Mouse (Mus musculus) frontal cortex, postnatal 14 days (tissue): ENCODE measurements around the gene Ctc1.
"Not testable (repeated sequence)": the region's sequence is repeated elsewhere in the genome, so short reads cannot be mapped to it uniquely, and the experiment has no call there.

Experiments
- DNase-seq, 2 experiments: peaks; one replicate each; pipeline ENCODE4 v3.0.0; 2022; ENCODE audit warnings: low spot score in 2 of 2

Gene Ctc1

DNA sequence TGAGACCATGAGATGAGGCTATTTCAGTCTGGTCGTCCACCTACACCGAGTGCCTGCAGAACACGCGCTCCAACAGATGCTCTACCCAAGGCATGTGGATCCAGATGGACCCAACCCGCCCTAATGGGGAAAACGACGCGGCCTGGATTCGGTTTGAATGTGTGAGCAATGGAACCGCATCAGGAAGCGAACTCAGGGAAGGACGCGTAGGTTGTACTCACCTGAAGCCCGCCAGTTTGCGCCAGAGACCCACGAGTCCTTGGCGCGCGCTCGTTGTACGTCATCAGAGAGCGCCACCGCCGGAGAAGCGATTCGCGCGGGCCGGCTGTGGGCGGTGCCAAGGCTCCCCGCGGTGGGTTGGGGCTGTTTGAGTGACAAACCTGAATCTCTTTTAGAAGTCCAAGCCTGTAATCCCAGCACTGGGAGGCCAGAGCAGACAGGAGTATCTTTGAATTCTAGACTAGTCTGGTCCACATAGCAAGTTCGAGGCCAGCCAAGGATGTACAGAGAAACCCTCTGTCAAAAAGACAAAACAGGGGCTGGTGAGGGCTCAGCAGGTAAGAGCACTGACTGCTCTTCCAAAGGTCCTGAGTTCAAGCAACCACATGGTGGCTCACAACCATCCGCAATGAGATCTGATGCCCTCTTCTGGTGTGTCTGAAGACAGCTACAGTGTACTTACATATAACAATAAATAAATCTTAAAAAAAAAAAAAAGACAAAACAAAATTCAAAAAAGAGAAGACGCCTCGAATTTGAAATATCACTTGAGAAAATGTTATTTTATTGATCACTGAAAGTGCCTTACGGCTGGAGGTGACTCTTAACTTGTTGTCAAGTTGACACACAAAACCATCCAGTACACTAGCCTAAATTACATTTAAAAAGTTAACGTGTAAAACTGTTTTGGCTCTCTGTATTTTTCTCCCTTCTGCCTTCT is 7.3 kb upstream of the Ctc1 start, which contains the start of gene Pfas:
Pfas (minus strand) TSS at position 279 of the 940 bp plus-strand sequence.
- DNase-seq: peak; percentile 87 to 91

DNA sequence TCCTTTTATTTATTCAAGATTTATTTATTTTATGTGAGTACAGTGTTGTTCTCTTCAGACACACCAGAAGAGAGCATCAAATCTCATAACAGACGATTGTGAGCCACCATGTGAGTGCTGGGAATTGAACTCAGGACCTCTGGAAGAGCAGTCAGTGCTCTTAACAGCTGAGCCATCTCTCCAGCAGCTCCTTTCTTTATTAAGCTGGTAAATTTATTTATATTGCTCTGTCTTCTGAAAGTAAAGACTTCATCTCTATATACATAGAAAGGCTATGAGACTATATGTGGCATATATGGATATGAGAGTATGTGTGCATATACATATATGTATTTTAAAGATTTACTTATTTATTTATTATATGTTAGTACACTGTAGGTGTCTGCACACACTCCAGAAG is 6.2 kb upstream of the Ctc1 start:
- DNase-seq: no peak

DNA sequence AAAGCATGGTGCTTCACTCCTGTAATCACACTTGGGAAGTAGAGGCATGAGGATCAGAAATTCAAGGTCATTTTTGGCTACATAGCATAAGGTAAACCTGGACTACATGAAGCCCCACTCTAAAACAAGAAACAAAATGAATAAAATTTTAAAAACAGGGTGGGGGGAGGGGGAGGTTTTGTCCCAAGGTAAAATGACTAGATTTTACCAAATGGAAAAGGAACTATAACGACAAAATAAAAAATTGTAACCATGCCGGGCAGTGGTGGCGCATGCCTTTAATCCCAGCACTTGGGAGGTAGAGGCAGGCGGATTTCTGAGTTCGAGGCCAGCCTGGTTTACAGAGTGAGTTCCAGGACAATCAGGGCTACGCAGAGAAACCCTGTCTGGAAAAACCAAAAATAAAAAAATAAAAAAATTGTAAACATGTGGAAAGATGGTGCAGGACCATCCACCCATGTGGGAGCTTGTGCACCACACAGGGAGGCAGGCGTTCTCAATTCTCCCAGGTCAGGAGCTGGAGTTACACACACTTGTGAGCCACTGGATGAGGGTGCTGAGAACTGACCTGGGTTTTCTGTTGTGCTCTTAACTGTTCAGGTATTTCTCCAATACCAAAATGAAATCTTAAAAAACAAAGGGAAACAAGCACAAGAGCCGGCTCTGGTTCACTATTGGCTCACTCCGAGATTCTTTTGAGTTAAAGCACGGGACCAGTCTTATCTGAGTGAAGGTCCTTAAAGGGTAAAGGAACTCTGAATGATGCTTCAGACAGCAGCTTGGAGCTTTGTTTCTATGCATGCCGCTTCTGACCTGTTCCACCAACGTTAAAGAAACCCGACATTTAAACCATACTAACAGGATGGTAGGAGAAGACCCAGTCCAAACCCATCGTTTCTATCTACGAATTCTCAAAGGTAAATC is 5.0 kb upstream of the Ctc1 start:
- no peak for DNase-seq

DNA sequence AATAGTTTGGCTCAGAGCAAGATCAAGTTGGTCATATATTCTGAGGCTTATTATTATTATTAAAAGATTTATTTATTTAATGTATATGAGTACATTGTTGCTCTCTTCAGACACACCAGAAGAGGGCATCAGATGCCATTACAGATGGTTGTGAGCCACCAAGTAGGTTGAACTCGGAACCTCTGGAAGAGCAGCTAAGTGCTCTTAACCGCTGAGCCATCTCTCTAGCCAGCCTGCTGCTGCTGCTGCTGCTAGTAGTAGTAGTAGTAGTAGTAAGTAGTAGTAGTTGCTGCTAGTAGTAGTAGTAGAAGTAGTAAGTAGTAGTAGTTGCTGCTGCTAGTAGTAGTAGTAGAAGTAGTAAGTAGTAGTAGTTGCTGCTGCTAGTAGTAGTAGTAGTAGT is 4.3 kb upstream of the Ctc1 start:
- DNase-seq: not testable (repeated sequence)

DNA sequence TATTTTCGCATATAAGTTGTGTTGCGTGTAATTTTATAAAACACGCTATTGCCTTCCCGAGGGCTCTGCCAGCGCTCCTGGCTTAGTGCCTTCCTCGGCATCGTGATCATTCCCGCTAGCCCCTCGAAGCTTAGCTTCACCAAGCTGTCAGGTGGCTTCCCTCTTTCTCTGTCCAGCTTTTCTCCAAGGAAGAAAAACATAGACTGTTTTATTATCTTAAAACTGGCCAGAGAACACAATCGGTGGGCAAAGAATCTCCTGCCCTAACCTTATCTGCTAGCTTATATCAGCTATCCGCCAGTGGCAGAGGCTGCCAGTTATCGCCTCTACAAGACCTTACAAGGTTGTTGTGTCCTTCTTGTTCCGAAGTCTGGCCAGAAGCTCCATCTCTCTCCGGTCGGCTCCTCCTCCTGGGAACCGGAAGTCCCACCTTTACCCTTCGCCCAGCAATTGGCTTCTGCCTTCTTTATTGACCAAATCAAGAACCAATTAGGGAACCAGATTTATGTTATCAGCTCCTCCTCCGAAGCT is 3.6 kb upstream of the Ctc1 start:
- peak; percentile 75 to 80 for DNase-seq

DNA sequence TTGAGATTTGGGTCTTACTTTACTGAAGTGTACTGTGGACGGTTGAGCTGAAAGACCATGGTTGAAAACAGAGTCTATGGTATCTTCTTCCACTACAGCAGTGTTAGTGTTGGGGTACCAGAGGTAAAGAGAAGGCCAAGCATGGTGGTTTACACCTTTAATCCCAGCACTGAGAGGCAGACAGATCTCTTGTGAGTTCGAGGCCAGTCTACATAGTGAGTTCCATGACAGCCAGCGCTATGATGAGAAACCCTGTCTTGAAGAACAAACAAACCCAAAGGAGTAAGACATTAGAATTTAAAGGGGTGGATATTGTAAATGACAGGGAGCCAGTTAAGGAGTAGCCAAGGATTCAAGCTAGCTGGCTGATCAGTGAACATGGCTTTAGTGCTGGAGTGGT is 1.0 kb downstream of the Ctc1 start:
- no peak for DNase-seq

DNA sequence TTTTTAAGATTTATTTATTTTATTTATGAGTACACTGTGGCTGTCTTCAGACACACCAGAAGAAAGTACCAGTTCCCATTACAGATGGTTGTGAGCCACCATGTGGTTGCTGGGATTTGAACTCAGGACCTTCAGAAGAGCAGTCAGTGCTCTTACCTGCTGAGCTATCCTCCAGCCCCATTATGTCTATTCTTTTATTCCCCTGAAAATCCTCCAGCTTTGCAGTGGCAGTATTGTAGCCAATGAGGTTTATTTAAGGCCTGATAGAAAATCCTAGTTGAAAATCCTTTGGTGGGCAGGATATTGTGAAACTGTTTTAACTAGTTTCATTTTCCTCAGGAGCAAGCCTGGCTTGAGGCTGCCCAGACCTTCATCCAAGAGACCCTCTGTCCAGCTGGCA is 5.0 kb downstream of the Ctc1 start:
- no peak for DNase-seq

DNA sequence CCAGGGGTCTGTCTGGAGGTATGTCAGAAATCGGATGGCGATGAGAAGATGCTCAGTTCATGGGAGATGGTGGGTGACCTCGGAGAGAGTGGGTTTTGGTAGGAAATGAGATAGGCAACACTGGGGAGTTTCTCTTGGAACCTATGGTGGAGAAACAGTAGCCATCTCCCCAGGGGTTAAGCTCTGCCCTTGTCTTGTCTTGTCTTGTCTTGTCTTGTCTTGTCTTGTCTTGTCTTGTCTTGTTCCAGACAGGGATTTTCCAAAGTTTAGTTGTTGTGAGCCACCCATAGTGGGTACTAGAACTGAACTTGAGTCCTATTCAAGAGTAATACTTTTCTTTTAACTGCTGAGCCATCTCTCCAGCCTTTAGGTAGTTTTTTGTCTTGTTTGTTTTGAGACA is 10.9 kb downstream of the Ctc1 start:
- no peak for DNase-seq

DNA sequence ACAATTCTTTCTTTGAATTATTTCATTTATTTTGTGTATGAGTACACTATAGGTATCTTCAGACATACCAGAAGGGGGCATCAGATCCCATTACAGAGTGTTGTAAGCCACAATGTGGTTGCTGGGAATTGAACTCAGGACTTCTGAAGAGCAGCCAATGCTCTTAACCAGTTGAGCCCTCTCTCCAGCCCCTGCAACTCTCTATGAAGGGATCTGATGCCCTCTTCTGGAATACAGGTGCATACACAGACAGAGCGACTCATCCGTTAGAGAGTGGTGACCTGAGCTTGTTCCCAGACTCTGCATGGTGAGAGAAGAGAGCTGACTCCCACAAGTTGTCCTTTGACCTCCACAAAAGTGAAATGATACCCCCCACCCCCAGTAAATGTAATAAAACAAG is 13.1 kb downstream of the Ctc1 start:
- DNase-seq: no peak

DNA sequence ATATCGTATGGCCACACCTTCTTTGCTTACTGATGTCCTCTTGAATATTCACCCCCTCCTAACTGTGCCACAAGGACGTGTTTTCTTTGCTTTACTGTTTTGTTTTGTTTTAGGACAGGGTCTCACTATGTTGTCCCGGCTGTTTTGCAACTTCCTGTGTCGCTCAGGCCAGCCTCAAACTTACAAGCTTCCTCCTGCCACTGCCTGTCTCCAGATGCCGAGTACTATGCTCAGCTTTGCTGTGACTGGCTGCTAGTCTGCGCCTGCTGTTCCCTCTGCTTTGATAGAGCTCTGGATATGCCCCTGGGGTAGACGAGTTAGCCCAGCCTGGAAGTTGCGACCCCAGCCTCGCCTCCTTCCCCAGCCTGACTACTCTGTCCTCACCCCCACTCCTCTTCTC is 17.8 kb downstream of the Ctc1 start:
- DNase-seq: no peak

DNA sequence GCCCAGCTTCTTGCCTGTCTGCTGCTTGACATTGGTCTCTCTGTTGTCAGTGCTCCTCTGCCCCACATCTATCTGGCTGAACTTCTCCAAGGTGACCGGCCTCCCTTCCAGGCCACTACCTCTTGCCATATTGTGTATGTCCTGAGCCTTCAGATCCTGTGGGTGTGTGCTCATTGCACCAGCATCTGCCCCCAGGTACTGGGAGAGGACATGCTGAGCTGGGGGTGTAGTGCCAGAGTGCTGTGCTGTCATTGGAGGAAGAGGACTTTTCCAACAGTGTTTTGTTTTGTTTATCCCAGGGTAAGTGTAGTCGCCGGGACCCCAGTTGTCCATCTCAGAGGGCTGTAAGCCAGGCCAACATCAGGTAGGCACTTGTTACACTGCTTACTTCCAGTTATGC is 18.9 kb downstream of the Ctc1 start:
- no peak for DNase-seq

DNA sequence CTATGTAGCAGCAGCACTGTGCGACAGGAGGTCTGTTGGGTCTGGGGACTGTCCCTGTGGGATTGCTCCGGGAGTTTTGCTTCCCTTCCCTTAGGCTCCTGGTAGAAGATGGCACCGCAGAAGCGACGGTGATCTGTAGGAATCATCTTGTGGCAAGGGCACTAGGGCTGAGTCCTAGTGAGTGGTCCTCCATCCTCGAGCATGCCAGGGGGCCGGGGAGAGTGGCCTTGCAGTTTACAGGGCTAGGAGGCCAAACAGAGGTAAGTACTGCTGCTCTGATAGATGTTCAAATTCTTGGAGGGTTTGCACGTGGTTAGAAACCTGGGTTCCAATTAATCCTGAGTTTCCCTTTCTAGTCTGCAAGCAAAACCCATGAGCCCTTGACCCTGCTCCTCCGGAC is 19.7 kb downstream of the Ctc1 start:
- DNase-seq: no peak

DNA sequence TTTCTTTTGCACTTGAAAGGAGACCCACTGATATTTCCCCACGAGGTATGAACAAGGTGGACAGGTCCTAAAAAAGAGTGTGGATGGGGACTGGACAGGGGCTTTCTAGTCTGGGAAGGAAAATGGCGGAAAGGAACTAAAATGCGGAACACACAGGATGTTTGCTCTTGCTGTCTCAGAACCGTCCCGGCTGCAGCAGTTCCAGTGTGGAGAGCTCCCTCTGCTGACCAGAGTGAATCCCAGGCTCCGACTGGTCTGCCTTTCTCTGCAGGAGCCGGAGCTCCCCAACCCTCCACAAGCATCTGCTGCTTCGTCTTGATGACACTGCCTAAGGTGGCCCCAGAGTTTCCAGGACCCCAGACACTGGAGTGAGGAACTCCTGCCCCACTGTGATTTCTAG is 20.1 kb downstream of the Ctc1 start:
- peak; percentile 83 to 87 for DNase-seq

DNA sequence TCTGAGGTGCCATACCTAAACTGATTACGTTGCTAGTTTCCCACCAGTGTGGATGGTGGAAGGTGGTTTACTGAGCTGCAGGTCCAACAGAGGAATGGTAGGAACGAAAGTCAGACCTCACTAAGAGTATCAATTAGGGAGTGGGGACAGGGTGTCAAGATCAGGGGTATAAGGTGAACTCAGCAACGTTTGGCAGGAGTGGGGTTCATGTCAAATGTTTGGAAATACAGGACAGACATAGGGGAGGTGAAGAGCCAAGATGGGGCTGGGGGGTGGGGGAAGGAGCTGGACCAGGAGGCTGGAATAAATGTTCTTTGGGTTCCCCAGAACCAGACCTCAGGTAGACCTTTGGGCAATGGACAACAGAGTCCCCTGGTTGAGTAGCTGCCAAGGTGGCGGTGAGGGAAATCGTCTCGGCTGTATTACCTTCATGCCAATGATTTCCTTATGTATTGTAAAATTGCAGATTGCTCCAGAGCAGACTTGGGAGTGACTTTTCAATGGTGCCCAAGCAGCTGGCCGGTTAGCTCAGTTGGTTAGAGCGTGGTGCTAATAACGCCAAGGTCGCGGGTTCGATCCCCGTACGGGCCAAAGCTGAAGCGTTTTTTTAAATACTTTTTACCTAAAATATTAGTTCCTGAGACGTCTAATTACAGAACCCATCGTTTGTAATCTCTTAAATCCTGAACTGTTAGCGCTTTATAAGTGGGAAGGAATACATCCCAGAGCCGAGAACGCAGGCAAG is 20.9 kb downstream of the Ctc1 start:
- DNase-seq: peak; percentile 81 to 93

DNA sequence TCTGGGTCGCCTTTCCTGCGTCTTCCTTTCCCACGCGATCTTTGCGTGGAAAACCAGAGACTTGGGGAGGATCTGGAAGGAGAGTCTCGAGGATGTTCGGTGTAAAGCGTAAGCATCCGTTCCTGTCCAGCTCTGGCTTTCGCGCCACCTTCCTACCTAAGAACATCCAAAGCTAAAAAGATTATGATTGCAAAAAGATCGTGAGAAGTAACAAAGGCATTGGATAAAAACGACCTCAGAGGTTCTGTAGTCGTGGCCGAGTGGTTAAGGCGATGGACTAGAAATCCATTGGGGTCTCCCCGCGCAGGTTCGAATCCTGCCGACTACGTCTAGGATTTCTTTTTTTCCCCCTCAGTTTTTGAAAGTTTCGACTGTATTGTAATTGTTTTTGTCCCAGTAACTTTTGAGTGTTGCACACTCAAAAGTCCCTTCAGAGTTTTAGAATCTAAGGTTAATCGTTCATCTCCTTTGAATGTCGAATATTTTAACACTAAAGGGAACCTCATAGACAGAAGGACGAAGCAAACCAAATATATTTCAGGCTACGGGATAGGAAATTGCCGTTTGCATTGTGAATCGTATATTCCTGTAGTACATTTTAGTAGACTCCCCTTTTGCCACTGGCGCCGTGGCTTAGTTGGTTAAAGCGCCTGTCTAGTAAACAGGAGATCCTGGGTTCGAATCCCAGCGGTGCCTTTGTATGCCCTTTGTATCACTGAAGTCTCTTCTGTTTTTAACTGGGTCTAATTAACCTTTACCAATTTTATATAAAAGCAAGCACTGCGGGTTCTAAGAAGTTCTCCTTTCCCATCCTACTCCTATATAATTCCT is 21.7 kb downstream of the Ctc1 start:
- DNase-seq: peak; percentile 62 to 88

DNA sequence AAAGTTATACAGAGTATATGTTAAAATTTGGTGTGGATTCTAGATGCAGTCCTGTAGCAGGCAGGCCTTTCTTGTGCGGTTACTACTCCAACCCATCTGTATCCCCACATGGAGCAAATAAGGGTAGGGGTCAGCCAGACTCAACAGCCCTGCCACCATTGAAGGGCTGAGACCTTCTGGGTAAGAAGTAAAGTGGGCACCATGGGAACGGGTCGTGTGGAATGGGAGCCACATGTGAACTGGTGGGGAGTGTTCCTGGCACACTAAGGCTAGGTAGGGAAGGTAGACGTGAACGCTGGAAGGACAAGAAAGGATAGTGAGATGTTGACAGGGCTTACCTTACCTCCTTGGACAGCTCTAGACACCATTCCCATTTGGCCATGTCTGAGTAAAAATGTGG is 22.5 kb downstream of the Ctc1 start:
- no peak for DNase-seq

DNA sequence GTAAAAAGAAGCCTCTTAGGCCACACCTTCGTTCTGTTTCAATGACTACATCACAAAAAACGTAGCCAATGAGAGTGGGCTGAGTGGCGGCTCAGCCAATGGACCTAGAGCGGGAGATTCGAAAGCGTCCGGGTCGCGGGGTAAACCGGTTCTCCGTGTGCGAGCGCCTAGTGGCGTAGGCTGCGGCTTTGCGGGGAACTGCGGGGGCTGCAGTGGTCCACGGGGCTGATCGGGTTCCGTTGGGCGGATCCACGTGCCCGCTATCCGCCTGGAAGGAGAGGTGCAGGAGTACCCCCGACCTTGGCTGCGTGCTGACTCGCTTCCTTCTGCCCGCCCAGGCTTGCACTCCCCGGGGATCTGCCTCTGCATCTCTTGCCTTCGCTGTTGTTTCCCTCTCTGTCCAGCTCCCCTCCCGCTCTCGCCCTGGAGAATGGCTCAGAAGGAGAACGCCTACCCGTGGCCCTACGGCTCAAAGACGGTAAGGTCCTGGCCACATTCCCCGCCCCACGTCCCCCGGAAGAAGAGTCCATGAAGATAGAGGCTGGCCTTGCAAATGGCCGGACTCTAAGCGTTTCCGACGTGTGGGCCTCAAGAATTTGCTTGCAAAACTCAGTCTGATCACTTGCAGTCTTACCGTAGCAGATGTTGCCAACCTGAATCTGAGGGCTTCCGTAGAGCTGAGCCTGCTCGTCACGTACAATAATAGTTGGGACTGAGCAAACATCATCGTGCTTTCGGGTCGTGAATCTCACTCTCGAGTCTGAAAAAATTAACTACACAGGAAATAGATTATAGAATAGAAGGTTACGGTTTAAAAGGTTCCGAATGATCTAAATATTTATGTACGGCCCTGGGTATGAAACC is 30.1 kb downstream of the Ctc1 start, which contains the start of gene Aurkb:
Aurkb (plus strand) TSS at position 117 of the 864 bp plus-strand sequence.
- DNase-seq: peak in 1 of 2 experiments; percentile 66

DNA sequence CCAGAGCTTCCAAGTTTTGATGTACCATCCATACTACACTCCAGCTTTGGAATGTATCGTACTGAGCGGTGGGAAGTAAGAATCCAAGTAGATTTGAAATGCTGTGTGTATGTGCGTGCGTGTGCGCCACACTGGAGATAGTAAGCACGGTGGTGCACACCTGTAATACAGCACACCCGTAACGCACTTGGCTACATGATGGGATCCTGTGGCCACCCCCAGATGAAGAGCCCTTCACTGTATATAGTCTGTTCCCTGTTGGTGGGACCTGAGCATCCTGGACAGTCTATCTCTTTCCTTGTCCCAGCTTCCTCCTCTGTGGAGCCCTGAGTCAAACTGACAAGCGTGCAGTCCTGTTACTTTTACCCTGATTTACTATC is 30.7 kb downstream of the Ctc1 start:
- no peak for DNase-seq

DNA sequence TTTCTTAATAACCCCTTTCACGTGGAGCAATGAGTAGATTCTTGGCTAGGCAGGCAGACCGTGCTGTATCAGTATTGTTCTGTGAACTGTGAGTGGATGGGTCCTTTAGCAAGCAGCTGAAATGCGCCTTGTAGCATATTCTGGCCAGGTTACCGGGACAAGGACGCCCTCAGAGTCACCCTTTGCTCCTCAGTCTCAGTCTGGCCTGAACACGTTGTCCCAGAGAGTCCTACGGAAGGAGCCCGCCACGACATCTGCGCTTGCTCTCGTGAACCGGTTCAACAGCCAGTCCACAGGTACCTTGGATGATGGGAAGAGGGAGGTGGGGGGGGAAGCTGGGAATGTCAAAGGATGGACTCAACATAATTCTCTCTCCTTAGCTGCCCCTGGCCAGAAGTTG is 31.9 kb downstream of the Ctc1 start:
- no peak for DNase-seq

DNA sequence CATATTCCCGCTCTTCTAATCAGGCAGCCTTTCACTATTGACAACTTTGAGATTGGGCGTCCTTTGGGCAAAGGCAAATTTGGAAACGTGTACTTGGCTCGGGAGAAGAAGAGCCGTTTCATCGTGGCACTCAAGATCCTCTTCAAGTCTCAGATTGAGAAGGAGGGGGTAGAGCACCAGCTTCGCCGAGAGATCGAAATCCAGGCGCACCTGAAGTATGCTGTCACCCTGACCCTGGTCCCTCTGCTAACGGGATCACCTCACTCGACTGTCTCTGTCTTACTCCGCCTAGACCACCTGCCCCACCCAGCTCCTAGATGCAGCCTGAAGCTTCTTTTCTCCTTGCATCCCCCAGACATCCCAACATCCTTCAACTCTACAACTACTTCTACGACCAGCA is 32.4 kb downstream of the Ctc1 start:
- no peak for DNase-seq
